Mouse (Mus musculus): Measurements from ENCODE around the gene Zmiz1. TPM values are rescaled to one million over a fixed set of nuclear protein-coding genes. Genes with fewer than 3 reads are reported as not detected.

The Zmiz1 gene
- polyA plus RNA-seq (2012), result 0.68 and 0.75 TPM in 2 replicates

GRCm38 (mm10) chr14:25459016-25459393, at the start of gene Zmiz1:
TSS of gene Zmiz1 (plus strand) at chr14:25459185.
- no peak for TF ChIP-seq GATA1 (IDR thresholded peaks at IDR 0.05; ENCODE audit: low read length)
- no peak for TF ChIP-seq TAL1 (IDR thresholded peaks at IDR 0.05; ENCODE audit: low read length)
- Histone ChIP-seq H3K36me3 (ENCODE audit: control insufficient read depth) (no peaks in the 10 kb centered on the region), H3K4me3 (replicated peaks) (peak within 1 kb of the TSS; percentile 71), H3K9me3 (ENCODE audit: control insufficient read depth, low read length) (no peaks in the 10 kb centered on the region), H3K27me3 (ENCODE audit: control insufficient read depth) (peaks cover 94% of the 10 kb centered on the region), H3K4me1 (ENCODE audit: control insufficient read depth) (peaks cover 46% of the 10 kb centered on the region)

- no peak for TF ChIP-seq GATA1 (IDR thresholded peaks at IDR 0.05; ENCODE audit: low read length)
- TF ChIP-seq TAL1 (IDR thresholded peaks at IDR 0.05; ENCODE audit: low read length), result no peak
- Histone ChIP-seq H3K4me3 (replicated peaks) (no peak overlapping the region), H3K27me3 (ENCODE audit: control insufficient read depth) (no peaks in the 10 kb centered on the region), H3K36me3 (ENCODE audit: control insufficient read depth) (no peaks in the 10 kb centered on the region), H3K9me3 (ENCODE audit: control insufficient read depth, low read length) (no peaks in the 10 kb centered on the region), H3K4me1 (ENCODE audit: control insufficient read depth) (no peaks in the 10 kb centered on the region; the same call in 1 of the 2 replicates)
Measured at GRCm38 (mm10) chr14:25411848-25412527, 47.0 kb upstream of the Zmiz1 start.

- TF ChIP-seq TAL1 (IDR thresholded peaks at IDR 0.05; ENCODE audit: low read length) (no peak), GATA1 (IDR thresholded peaks at IDR 0.05; ENCODE audit: low read length) (no peak)
- Histone ChIP-seq H3K36me3 (ENCODE audit: control insufficient read depth) (no peaks in the 10 kb centered on the region), H3K9me3 (ENCODE audit: control insufficient read depth, low read length) (no peaks in the 10 kb centered on the region), H3K27me3 (ENCODE audit: control insufficient read depth) (no peaks in the 10 kb centered on the region), H3K4me3 (replicated peaks) (no peak overlapping the region), H3K4me1 (ENCODE audit: control insufficient read depth) (no peaks in the 10 kb centered on the region; the same call in 1 of the 2 replicates)
Measured at GRCm38 (mm10) chr14:25412811-25413210, 46.2 kb upstream of the Zmiz1 start.

- H3K36me3 ChIP-seq (ENCODE audit: control insufficient read depth), result no peaks in the 10 kb centered on the region
- H3K4me1 ChIP-seq (ENCODE audit: control insufficient read depth), result no peaks in the 10 kb centered on the region; the same call in 1 of the 2 replicates
- H3K9me3 ChIP-seq (ENCODE audit: control insufficient read depth, low read length), result no peaks in the 10 kb centered on the region
- TF ChIP-seq GATA1 (IDR thresholded peaks at IDR 0.05; ENCODE audit: low read length) (no peak), TAL1 (IDR thresholded peaks at IDR 0.05; ENCODE audit: low read length) (no peak)
- no peak overlapping the region for H3K4me3 ChIP-seq (replicated peaks)
- no peaks in the 10 kb centered on the region for H3K27me3 ChIP-seq (ENCODE audit: control insufficient read depth)
Measured at GRCm38 (mm10) chr14:25413510-25413909, 45.5 kb upstream of the Zmiz1 start.

GRCm38 (mm10) chr14:25414115-25414514, 44.9 kb upstream of the Zmiz1 start:
- no peaks in the 10 kb centered on the region for H3K36me3 ChIP-seq (ENCODE audit: control insufficient read depth)
- H3K27me3 ChIP-seq (ENCODE audit: control insufficient read depth), result no peaks in the 10 kb centered on the region
- H3K4me3 ChIP-seq (replicated peaks), result no peak overlapping the region
- H3K9me3 ChIP-seq (ENCODE audit: control insufficient read depth, low read length), result no peaks in the 10 kb centered on the region
- H3K4me1 ChIP-seq (ENCODE audit: control insufficient read depth), result no peaks in the 10 kb centered on the region; the same call in 1 of the 2 replicates
- TF ChIP-seq TAL1 (IDR thresholded peaks at IDR 0.05; ENCODE audit: low read length), result no peak
- TF ChIP-seq GATA1 (IDR thresholded peaks at IDR 0.05; ENCODE audit: low read length), result no peak

- Histone ChIP-seq H3K36me3 (ENCODE audit: control insufficient read depth) (no peaks in the 10 kb centered on the region), H3K4me1 (ENCODE audit: control insufficient read depth) (peaks cover 38% of the 10 kb centered on the region), H3K4me3 (replicated peaks) (no peak overlapping the region), H3K27me3 (ENCODE audit: control insufficient read depth) (peaks cover under 1% of the 10 kb centered on the region), H3K9me3 (ENCODE audit: control insufficient read depth, low read length) (no peaks in the 10 kb centered on the region)
- TF ChIP-seq TAL1 (IDR thresholded peaks at IDR 0.05; ENCODE audit: low read length) (no peak), GATA1 (IDR thresholded peaks at IDR 0.05; ENCODE audit: low read length) (no peak)
Measured at GRCm38 (mm10) chr14:25420001-25420690, 38.8 kb upstream of the Zmiz1 start.

- Histone ChIP-seq H3K27me3 (ENCODE audit: control insufficient read depth) (peaks cover 6% of the 10 kb centered on the region), H3K36me3 (ENCODE audit: control insufficient read depth) (no peaks in the 10 kb centered on the region), H3K4me1 (ENCODE audit: control insufficient read depth) (peaks cover 41% of the 10 kb centered on the region), H3K4me3 (replicated peaks) (no peak overlapping the region), H3K9me3 (ENCODE audit: control insufficient read depth, low read length) (no peaks in the 10 kb centered on the region)
- no peak for TF ChIP-seq TAL1 (IDR thresholded peaks at IDR 0.05; ENCODE audit: low read length)
Measured at GRCm38 (mm10) chr14:25420987-25421386, 38.0 kb upstream of the Zmiz1 start.

GRCm38 (mm10) chr14:25421596-25422001, 37.4 kb upstream of the Zmiz1 start:
- TF ChIP-seq TAL1 (IDR thresholded peaks at IDR 0.05; ENCODE audit: low read length), result no peak
- TF ChIP-seq GATA1 (IDR thresholded peaks at IDR 0.05; ENCODE audit: low read length), result no peak
- Histone ChIP-seq H3K4me3 (replicated peaks) (no peak overlapping the region), H3K36me3 (ENCODE audit: control insufficient read depth) (no peaks in the 10 kb centered on the region), H3K9me3 (ENCODE audit: control insufficient read depth, low read length) (no peaks in the 10 kb centered on the region), H3K4me1 (ENCODE audit: control insufficient read depth) (peaks cover 41% of the 10 kb centered on the region), H3K27me3 (ENCODE audit: control insufficient read depth) (peaks cover 6% of the 10 kb centered on the region)

GRCm38 (mm10) chr14:25422946-25423345, 36.0 kb upstream of the Zmiz1 start:
- no peak overlapping the region for H3K4me3 ChIP-seq (replicated peaks)
- peaks cover 6% of the 10 kb centered on the region for H3K27me3 ChIP-seq (ENCODE audit: control insufficient read depth)
- H3K9me3 ChIP-seq (ENCODE audit: control insufficient read depth, low read length), result no peaks in the 10 kb centered on the region
- peaks cover 41% of the 10 kb centered on the region for H3K4me1 ChIP-seq (ENCODE audit: control insufficient read depth)
- TF ChIP-seq TAL1 (IDR thresholded peaks at IDR 0.05; ENCODE audit: low read length), result no peak
- TF ChIP-seq GATA1 (IDR thresholded peaks at IDR 0.05; ENCODE audit: low read length), result no peak
- no peaks in the 10 kb centered on the region for H3K36me3 ChIP-seq (ENCODE audit: control insufficient read depth)
